8 mouse cellular contexts compared by ENCODE assay signal in genomic region chr11:116919186-116920020, GRCm38 (mm10). TPM values are rescaled to one million over a fixed set of nuclear protein-coding genes. Genes with fewer than 3 reads are reported as not detected.
A peak's percentile ranks its signal among the peaks of the same experiment; 100 is the strongest.
DNase-seq lines count a peak whose midpoint lies in the region; ATAC-seq and TF ChIP-seq lines count a peak whose summit lies in the region.

No protein-coding gene starts in this region.

- H3K27me3 ChIP-seq in cerebellum, adult 2 months (ENCODE audit: control insufficient read depth, insufficient read depth, low read length): no peaks in the 10 kb centered on the region
- peaks cover 71% of the 10 kb centered on the region for H3K27me3 ChIP-seq in limb, embryonic 15.5 days
- peaks cover 46% of the 10 kb centered on the region for H3K27me3 ChIP-seq in stomach, embryonic 16.5 days (ENCODE audit: control insufficient read depth, insufficient read depth, low read length)

- H3K36me3 ChIP-seq in limb, embryonic 15.5 days: no peaks in the 10 kb centered on the region
- H3K36me3 ChIP-seq in stomach, embryonic 16.5 days (ENCODE audit: control insufficient read depth, insufficient read depth, low read length): no peaks in the 10 kb centered on the region

- DNase-seq in cerebellum, adult 2 months: peak in 1 of 2 experiments; percentile 28
- DNase-seq in cerebellum, adult 11 months: no peak
- DNase-seq in retina, embryonic 14.5 days (ENCODE audit: low spot score): peak; percentile 38
- DNase-seq in retina, postnatal 1 day: no peak
- DNase-seq in ovary, postnatal 14 days (ENCODE audit: low spot score): no peak
- DNase-seq in cerebellum, adult 11-12 months: no peak

- H3K9ac ChIP-seq in limb, embryonic 15.5 days: peak overlapping the region; percentile 58
- H3K9ac ChIP-seq in stomach, embryonic 16.5 days (ENCODE audit: low read length): peak overlapping the region; percentile 75

- H3K4me2 ChIP-seq in limb, embryonic 15.5 days: peak overlapping the region; percentile 100
- peak overlapping the region; percentile 100 for H3K4me2 ChIP-seq in stomach, embryonic 16.5 days (ENCODE audit: low read depth, low read length)

- no peak for TF ChIP-seq POLR2A in cerebellum, adult 2 months (IDR thresholded peaks at IDR 0.05; ENCODE audit: borderline replicate concordance, insufficient read depth, low read length)

- WGBS in cerebellum, adult 2 months: 4% methylated on average over 57 of the region's 58 CpGs
- 2% methylated on average over 53 of the region's 58 CpGs for WGBS in limb, embryonic 15.5 days
- WGBS in stomach, embryonic 16.5 days: 3% methylated on average over 50 of the region's 58 CpGs

- no peaks in the 10 kb centered on the region for H3K9me3 ChIP-seq in limb, embryonic 15.5 days
- H3K9me3 ChIP-seq in stomach, embryonic 16.5 days (replicated peaks; ENCODE audit: control insufficient read depth, low read length): no peaks in the 10 kb centered on the region

- peak overlapping the region; percentile 54 for H3K4me3 ChIP-seq in cerebellum, adult 2 months (replicated peaks; ENCODE audit: insufficient read depth, low read depth, low read length)
- H3K4me3 ChIP-seq in limb, embryonic 15.5 days: peak overlapping the region; percentile 60
- peak overlapping the region; percentile 59 for H3K4me3 ChIP-seq in stomach, embryonic 16.5 days (replicated peaks; ENCODE audit: low read length)

- no peak overlapping the region for H3K27ac ChIP-seq in cerebellum, adult 2 months (ENCODE audit: insufficient read depth, low read length)
- H3K27ac ChIP-seq in limb, embryonic 15.5 days: no peak overlapping the region
- no peak overlapping the region for H3K27ac ChIP-seq in stomach, embryonic 16.5 days (ENCODE audit: low read length)

- peaks cover 18% of the 10 kb centered on the region for H3K4me1 ChIP-seq in cerebellum, adult 2 months (ENCODE audit: control insufficient read depth, insufficient read depth, low read length)
- peaks cover 31% of the 10 kb centered on the region for H3K4me1 ChIP-seq in limb, embryonic 15.5 days
- peaks cover 4% of the 10 kb centered on the region for H3K4me1 ChIP-seq in stomach, embryonic 16.5 days (ENCODE audit: control insufficient read depth, insufficient read depth, low read length)

- ATAC-seq in limb, embryonic 15.5 days (ENCODE audit: insufficient number of reproducible peaks, low FRiP score, low TSS enrichment, low read depth): no peak
- 0 out of 2 replicates have a peak, but pooled peaks have one; percentile 11 for ATAC-seq in stomach, embryonic 16.5 days (ENCODE audit: insufficient read depth, low FRiP score)

- no peak for TF ChIP-seq CTCF in cerebellum, adult 2 months (IDR thresholded peaks at IDR 0.05; ENCODE audit: borderline replicate concordance, insufficient read depth, low read depth, low read length)

RNA-seq across cellular contexts. Expression of gene Mgat5b, which starts 0.7 kb away (rescaled TPM):
- polyA plus RNA-seq in cerebellum, adult 2 months (2012; rRNA removed): 25.6 and 26.9 TPM in 2 replicates
- 0.88 and 1.2 TPM in 2 replicates for polyA plus RNA-seq in limb, embryonic 15.5 days (2015; fragmentation: Nextera tagmentation; extraction: Ambion mirVana)
- polyA plus RNA-seq in stomach, embryonic 16.5 days (2015; fragmentation: Nextera tagmentation; extraction: Ambion mirVana): 0.50 and 0.67 TPM in 2 replicates

Comparison
In these comparisons a context has a peak if more than half of its experiments do, and no peak if none do; other contexts are left out.
1. RNA of gene Mgat5b, which starts 0.7 kb away (polyA plus RNA-seq): 25.6 to 26.9 TPM in cerebellum, adult 2 months; 0.88 to 1.2 TPM in limb, embryonic 15.5 days and 0.50 to 0.67 TPM in stomach, embryonic 16.5 days; every median in the first group is over 10 times any median in the second.
2. Peak in every context shown above with its lines, with median percentiles within 50 percentile points of each other: H3K4me3 ChIP-seq.